Mouse (Mus musculus) left cerebral cortex, postnatal 10 days (tissue): ENCODE results near the gene Cox8a. TPM values are rescaled to one million over a fixed set of nuclear protein-coding genes. Genes with fewer than 3 reads are reported as not detected.

Source experiments
- DNase-seq, 2 experiments: peaks; one replicate each; pipeline ENCODE4 v3.0.0; 2021 to 2022; ENCODE audit warnings: low spot score in 2 of 2, mixed read lengths in 1 of 2; ENCODE audit errors: extremely low spot score in 1 of 2
- intact Hi-C: fragments of 180-260 bp; cut with DNase I; formaldehyde crosslinking; loops from one replicate; pipeline ENCODE4 v1.15.1; 2025
- total RNA-seq, 2 experiments: library from RNA; stranded (reverse); gene quantifications; 2 replicates each; pipeline ENCODE4 v1.2.3; 2021

The Cox8a gene
- total RNA-seq, 2 experiments from 2014 or later, result 855 to 924 TPM

- intact Hi-C loops, result no loop called here
- DNase-seq, result no peak
Observed at GRCm38 (mm10) chr19:7226511-7226914, 9.1 kb upstream of the Cox8a start.

DNA sequence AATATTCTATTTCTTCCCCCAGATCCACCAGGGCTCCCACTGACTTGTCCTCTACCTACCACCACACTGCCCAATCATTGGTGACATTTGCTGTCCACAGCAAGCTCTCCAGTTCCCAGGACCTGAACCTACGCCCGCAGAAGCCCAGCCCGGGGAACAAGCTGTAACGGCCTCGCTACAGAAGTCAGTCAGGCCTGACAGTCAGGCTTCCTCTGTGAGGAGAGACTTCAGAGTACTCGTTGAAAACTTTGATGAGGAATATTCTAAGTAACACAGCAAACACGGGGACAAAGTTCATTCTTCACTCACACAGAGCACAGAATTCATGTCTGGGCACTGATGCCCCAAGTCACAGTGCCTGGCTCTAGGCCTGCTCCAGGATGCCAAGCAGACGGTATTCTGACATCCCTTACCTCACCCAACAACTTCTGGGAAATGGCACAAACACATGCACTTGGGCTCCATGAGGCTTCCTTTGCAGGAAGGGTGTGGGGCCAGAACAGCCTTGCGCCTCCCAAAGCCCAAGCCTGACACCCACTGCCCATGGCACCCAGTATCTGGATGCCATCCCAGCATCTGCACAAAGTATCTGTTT, 7.8 kb upstream of the Cox8a start:
- no peak for DNase-seq
- intact Hi-C loops, result no loop called here

DNA sequence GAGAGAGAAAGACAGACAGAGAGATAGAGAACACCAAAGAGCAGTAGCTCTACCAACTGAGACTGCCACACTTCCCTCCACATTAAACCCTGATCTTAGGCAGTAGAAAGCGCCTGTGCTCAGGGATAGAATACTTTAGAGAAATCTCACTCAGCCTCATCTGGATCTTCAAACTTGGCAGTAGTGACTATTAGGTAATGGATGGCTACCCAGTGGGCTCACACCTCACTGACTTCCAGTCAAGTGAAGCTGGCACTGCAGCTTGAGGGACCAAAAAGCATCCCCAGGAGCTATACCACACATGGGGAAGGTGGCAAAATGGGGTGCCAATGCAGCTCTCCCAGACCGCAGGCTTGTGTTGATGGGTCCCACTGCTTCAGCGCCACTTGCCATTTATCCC, 6.8 kb upstream of the Cox8a start:
- no peak for DNase-seq
- intact Hi-C loops, result no loop called here

DNA sequence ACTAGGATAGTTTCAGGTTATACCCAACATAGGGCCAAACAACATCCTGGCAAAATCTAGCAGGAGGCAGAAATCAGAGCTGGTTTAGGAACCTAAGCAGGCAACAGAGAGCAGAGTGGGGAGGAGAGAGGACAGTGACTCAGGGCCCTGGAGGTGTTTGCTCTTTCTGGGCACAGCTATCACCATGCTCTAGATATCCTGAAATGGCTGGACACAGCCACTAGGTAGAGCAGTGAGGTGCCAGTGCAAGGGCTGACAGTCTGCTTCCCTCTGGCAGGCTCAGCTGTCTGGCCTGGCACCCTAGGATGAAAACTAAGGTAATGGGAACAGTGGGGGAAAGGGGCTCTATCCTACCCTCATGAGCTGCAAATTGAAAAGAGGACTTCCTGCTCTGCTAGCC, 6.1 kb upstream of the Cox8a start:
- intact Hi-C loops, result no loop called here
- no peak for DNase-seq

GRCm38 (mm10) chr19:7222196-7222595, 4.8 kb upstream of the Cox8a start:
- intact Hi-C loops, result no loop called here
- no peak for DNase-seq

GRCm38 (mm10) chr19:7218753-7219152, 1.3 kb upstream of the Cox8a start:
- intact Hi-C loops, result no loop called here
- DNase-seq, result no peak

GRCm38 (mm10) chr19:7217926-7218267, 481 bp upstream of the Cox8a start:
- DNase-seq, result no peak
- intact Hi-C loops, result no loop called here

GRCm38 (mm10) chr19:7214484-7214883, 2.9 kb downstream of the Cox8a start:
- intact Hi-C loops, result no loop called here
- no peak for DNase-seq

DNA sequence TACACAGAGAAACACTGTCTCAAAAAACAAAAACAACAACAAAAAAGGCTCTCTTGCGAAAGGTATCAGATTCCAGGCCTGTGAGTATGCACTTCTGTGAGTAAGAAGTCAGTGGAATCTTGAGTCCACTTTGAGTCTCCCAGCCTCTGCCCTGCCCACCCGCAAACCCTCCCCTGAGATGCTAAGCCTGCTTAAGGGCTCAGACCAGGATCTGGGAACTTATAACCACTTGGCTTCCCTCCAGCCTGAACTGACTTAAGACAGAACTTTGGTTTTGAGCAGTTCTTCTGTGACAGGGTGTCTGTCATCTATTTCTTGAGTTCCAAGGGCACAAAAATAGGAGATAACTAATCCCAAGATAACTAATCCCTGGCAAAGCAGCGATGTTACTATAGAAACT, 4.4 kb downstream of the Cox8a start:
- DNase-seq, result no peak
- intact Hi-C loops, result no loop called here

- DNase-seq, result no peak
- intact Hi-C loops, result no loop called here
Observed at GRCm38 (mm10) chr19:7212216-7212615, 5.2 kb downstream of the Cox8a start.

GRCm38 (mm10) chr19:7209907-7210646, 7.3 kb downstream of the Cox8a start:
- no peak for DNase-seq
- intact Hi-C loops, result no loop called here

DNA sequence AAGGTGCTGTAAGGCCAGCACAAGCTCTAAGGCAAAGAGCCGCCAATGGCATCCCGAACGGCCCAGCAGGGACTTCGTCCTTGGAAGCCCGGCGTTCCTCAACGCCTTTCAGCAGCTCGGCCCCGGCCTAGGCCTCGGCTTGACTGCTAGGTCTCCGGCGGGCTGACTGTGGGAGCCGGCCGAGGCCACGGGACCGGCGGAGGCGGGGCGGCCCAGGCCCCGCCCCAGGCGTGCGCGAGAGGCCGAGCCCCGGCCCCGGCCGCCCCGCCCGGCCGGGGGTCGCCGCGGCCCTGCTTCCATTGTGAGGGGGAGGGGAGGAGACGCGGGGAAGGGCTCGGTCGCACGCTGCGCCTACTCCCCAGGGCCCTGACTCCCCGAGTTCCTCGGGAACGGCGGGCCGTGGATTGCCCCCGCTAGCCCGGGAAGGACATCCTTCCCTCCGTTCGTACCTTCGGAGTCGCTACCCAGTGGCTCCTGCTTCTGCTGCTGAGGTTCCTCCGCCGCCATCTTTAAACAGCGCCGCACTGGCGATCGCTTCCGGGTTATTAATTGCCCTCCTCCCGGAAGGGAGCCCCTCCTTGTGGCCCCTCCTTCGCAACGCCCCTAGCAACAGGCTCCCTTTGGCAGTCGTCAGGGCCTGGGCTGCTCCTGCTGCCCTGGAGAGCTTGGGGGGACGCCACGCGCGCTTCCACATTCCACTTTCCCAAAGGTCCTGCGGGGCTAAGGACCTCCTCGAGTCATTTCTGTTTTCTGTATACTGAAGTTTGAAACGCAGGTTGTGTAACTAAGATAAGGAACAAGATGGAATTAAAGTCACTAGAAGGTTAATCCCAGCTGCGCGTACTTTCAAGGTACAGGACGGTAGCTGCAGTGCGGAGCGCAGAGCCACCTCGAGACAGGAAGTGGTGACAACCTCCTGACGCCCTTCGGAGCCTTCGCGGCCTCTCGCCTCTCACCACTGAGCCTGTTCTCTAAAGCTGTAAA, 11.4 kb downstream of the Cox8a start, which contains the start of gene Otub1:
Gene Otub1 (minus strand): TSS at position 564 of the 984 bp plus-strand sequence.
- intact Hi-C loops, result no loop called here
- peak; percentile 92 to 96 for DNase-seq

DNA sequence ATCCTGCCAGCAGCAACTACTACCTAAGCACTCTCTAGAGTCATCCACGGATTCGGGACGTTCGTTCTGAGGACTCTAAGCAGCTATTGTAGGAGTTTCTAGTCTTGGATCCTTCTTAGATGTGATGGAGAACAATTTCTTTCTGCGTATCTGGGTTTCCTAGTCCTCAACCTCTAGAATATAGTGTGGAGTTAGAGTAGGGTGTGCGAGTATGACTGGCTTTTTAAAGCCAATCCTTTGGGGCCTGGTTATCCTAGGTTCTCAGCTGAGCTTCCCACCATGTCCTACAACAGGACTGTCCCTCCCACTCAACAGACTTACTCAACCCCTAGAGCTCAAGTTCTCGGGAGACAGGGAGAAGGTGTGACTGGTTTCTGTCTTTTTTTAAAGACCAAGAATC, 12.1 kb downstream of the Cox8a start:
- DNase-seq, result no peak
- intact Hi-C loops, result no loop called here

DNA sequence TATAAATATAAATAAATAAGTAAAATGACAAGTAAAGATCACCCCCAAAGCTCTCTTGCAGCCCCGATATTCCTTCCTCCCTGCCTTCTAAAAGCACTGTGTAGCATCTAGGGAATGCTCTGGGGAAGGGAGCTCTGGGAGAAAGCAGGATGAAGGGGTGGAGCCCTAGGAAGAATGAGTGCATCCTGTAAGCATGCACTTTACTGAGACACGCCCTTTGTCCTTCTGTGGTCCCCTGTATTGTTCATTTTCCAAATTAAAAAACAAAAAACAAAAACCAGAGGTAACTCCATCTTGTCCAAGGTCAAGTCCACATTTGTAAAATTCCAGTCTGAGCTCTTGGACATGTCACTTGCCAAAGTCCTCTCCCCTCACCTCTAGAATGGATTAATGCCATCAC, 12.5 kb downstream of the Cox8a start:
- intact Hi-C loops, result no loop called here
- no peak for DNase-seq

DNA sequence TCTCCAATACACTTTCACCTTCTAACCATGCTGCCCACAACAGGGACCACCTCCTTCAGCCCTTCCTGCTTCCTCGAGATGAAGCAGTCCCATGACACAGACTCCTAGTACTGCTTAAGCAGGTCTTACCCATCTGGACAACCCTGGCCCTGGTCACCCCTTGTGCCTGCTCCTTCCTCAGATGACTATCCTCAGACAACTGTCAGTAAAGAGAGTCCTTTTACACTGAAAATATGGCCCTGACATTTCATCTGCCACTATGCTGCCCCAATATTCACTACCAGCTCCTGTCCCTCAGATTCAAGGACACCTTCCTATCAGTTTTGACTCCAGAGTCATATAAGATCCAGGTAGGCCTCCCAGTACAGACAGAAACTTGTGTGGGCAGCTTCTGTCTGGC, 17.0 kb downstream of the Cox8a start:
- intact Hi-C loops, result no loop called here
- no peak for DNase-seq

DNA sequence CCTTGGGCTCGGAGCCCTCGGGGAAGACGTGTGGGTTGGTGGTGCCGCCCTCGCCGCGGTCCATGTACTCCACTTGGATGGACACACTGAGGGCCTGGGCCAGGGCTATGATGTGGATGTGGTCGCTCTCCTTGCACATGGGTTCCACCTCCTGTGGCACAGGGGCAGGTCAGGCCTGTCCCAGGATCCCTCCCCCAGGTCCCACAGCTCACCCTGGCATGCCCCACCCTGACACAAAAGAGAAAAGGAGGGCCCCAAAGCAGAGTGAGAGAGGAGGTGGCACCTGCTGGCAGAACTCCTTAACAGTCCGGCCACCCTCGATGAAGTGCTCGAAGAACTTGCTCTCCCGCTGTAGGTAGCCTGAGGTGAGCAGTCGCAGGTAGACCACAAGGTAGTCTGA, 18.3 kb downstream of the Cox8a start:
- DNase-seq, result no peak
- intact Hi-C loops, result no loop called here

GRCm38 (mm10) chr19:7197445-7197844, 20.0 kb downstream of the Cox8a start:
- intact Hi-C loops, result loop anchor here (2.0 kb wide), 1 partner anchor 129 kb away; no protein-coding TSS in a partner anchor

GRCm38 (mm10) chr19:7196741-7197270, 20.6 kb downstream of the Cox8a start:
- DNase-seq, result peak in 1 of 2 experiments; percentile 47
- intact Hi-C loops, result loop anchor here (2.0 kb wide), 1 partner anchor 128 kb away; no protein-coding TSS in a partner anchor

More at GRCm38 (mm10) chr19:7197445-7197844, 20.0 kb downstream of the Cox8a start:
- no peak for DNase-seq
